In genomic region chr3:29582749-29583148, GRCm38 (mm10) we compare ENCODE assay signal across 24 mouse cellular contexts.
A peak's percentile ranks its signal among the peaks of the same experiment; 100 is the strongest.
DNase-seq lines count a peak whose midpoint lies in the region; ATAC-seq lines count a peak whose summit lies in the region.
"Had no signal": no experiment of that assay in that cellular context is flagged by ENCODE, and none has a peak within 500 bp of the region (broad histone marks: within the 10 kb centered on the region; RNA-seq: fewer than 3 reads in every experiment).

No protein-coding gene starts in this region.

- no peaks in the 10 kb centered on the region for H3K36me3 ChIP-seq in hindbrain, embryonic 14.5 days (replicated peaks; ENCODE audit: control insufficient read depth, insufficient read depth)
- H3K36me3 ChIP-seq in hindbrain, embryonic 10.5 days: no peaks in the 10 kb centered on the region
- no peaks in the 10 kb centered on the region for H3K36me3 ChIP-seq in midbrain, embryonic 16.5 days (ENCODE audit: control insufficient read depth, insufficient read depth, low read length)
- no peaks in the 10 kb centered on the region for H3K36me3 ChIP-seq in midbrain, embryonic 13.5 days
- H3K36me3 ChIP-seq: embryonic facial prominence, embryonic 10.5 days; heart, embryonic 15.5 days; intestine, embryonic 15.5 days; lung, embryonic 15.5 days; neural tube, embryonic 15.5 days had no signal

- H3K4me3 ChIP-seq in hindbrain, embryonic 14.5 days (replicated peaks; ENCODE audit: low read length): no peak overlapping the region
- no peak overlapping the region for H3K4me3 ChIP-seq in hindbrain, embryonic 10.5 days
- no peak overlapping the region for H3K4me3 ChIP-seq in midbrain, embryonic 16.5 days (ENCODE audit: low read depth, low read length)
- H3K4me3 ChIP-seq in midbrain, embryonic 13.5 days (replicated peaks): no peak overlapping the region
- H3K4me3 ChIP-seq: embryonic facial prominence, embryonic 10.5 days; heart, adult 2 months; heart, embryonic 15.5 days; intestine, embryonic 15.5 days; lung, embryonic 15.5 days; neural tube, embryonic 15.5 days had no signal

- no peak overlapping the region for H3K9ac ChIP-seq in hindbrain, embryonic 14.5 days
- no peak overlapping the region for H3K9ac ChIP-seq in midbrain, embryonic 16.5 days (ENCODE audit: low read depth, low read length)
- H3K9ac ChIP-seq in midbrain, embryonic 13.5 days (replicated peaks): no peak overlapping the region
- H3K9ac ChIP-seq: heart, embryonic 15.5 days; intestine, embryonic 15.5 days; liver, embryonic 14.5 days; lung, embryonic 15.5 days; neural tube, embryonic 15.5 days had no signal

- 62% methylated on average over 8 of the region's 8 CpGs for WGBS in hindbrain, embryonic 14.5 days
- WGBS in hindbrain, embryonic 10.5 days: 76% methylated on average over 8 of the region's 8 CpGs
- WGBS in midbrain, embryonic 16.5 days: 58% methylated on average over 8 of the region's 8 CpGs
- WGBS in midbrain, embryonic 13.5 days: 67% methylated on average over 8 of the region's 8 CpGs

- H3K4me1 ChIP-seq in hindbrain, embryonic 14.5 days (replicated peaks; ENCODE audit: control insufficient read depth, insufficient read depth, low read length): no peaks in the 10 kb centered on the region
- H3K4me1 ChIP-seq in hindbrain, embryonic 10.5 days (replicated peaks): no peaks in the 10 kb centered on the region
- no peaks in the 10 kb centered on the region for H3K4me1 ChIP-seq in midbrain, embryonic 16.5 days (ENCODE audit: control insufficient read depth, insufficient read depth, low read length)
- H3K4me1 ChIP-seq in midbrain, embryonic 13.5 days (replicated peaks): no peaks in the 10 kb centered on the region
- H3K4me1 ChIP-seq: embryonic facial prominence, embryonic 10.5 days; heart, embryonic 15.5 days; intestine, embryonic 15.5 days; lung, embryonic 15.5 days had no signal

- H3K27ac ChIP-seq in hindbrain, embryonic 14.5 days: no peak overlapping the region
- no peak overlapping the region for H3K27ac ChIP-seq in hindbrain, embryonic 10.5 days
- H3K27ac ChIP-seq in midbrain, embryonic 16.5 days (ENCODE audit: low read length): no peak overlapping the region
- H3K27ac ChIP-seq in midbrain, embryonic 13.5 days: no peak overlapping the region
- H3K27ac ChIP-seq: embryonic facial prominence, embryonic 10.5 days; heart, adult 2 months; heart, embryonic 15.5 days; intestine, embryonic 15.5 days; liver, embryonic 14.5 days; lung, embryonic 15.5 days; neural tube, embryonic 15.5 days had no signal

- ATAC-seq in hindbrain, embryonic 14.5 days (ENCODE audit: low FRiP score): peak; percentile 59; the same call in 1 of the 2 replicates
- 0 out of 2 replicates have a peak, but pooled peaks have one; percentile 73 for ATAC-seq in midbrain, embryonic 16.5 days
- no peak for ATAC-seq in midbrain, embryonic 13.5 days
- ATAC-seq: intestine, embryonic 15.5 days had no signal

- peak; percentile 40 to 56 for DNase-seq in cerebellum, postnatal 14 days
- DNase-seq in cerebellum, adult 8-10 months: no peak
- peak; percentile 32 for DNase-seq in hindbrain, embryonic 14.5 days (ENCODE audit: low spot score)
- no peak for DNase-seq in hindbrain, embryonic 10.5 days (ENCODE audit: low spot score)
- DNase-seq in adrenal gland, postnatal 14 days: no peak
- DNase-seq: adrenal gland, postnatal 25 days; gastrocnemius, postnatal 10 days; heart, adult 2 months; heart, postnatal 4 days; kidney, adult 9 months; kidney, postnatal 25 days; lung, postnatal 4 days; right cerebral cortex, postnatal 25 days; thymus, adult 18-20 months; thymus, postnatal 4 days had no signal

- no peak overlapping the region for H3K4me2 ChIP-seq in hindbrain, embryonic 14.5 days (replicated peaks)
- no peak overlapping the region for H3K4me2 ChIP-seq in midbrain, embryonic 16.5 days (ENCODE audit: low read length)
- no peak overlapping the region for H3K4me2 ChIP-seq in midbrain, embryonic 13.5 days (replicated peaks)
- H3K4me2 ChIP-seq: heart, embryonic 15.5 days; intestine, embryonic 15.5 days; lung, embryonic 15.5 days; neural tube, embryonic 15.5 days had no signal

- H3K9me3 ChIP-seq in hindbrain, embryonic 14.5 days (ENCODE audit: control insufficient read depth, low read length): no peaks in the 10 kb centered on the region
- H3K9me3 ChIP-seq in hindbrain, embryonic 10.5 days: no peaks in the 10 kb centered on the region
- H3K9me3 ChIP-seq in midbrain, embryonic 16.5 days (replicated peaks; ENCODE audit: control insufficient read depth, low read length, poor library complexity, severe bottlenecking): no peaks in the 10 kb centered on the region
- H3K9me3 ChIP-seq in midbrain, embryonic 13.5 days: no peaks in the 10 kb centered on the region
- H3K9me3 ChIP-seq: embryonic facial prominence, embryonic 10.5 days; heart, embryonic 15.5 days; intestine, embryonic 15.5 days; lung, embryonic 15.5 days; neural tube, embryonic 15.5 days had no signal

- no peaks in the 10 kb centered on the region for H3K27me3 ChIP-seq in hindbrain, embryonic 14.5 days (ENCODE audit: control insufficient read depth, insufficient read depth, low read length)
- no peaks in the 10 kb centered on the region for H3K27me3 ChIP-seq in hindbrain, embryonic 10.5 days (ENCODE audit: insufficient read depth, poor library complexity, severe bottlenecking)
- no peaks in the 10 kb centered on the region for H3K27me3 ChIP-seq in midbrain, embryonic 16.5 days (ENCODE audit: control insufficient read depth, insufficient read depth, low read depth, low read length)
- no peaks in the 10 kb centered on the region for H3K27me3 ChIP-seq in midbrain, embryonic 13.5 days
- H3K27me3 ChIP-seq: CH12.LX; heart, embryonic 15.5 days; intestine, embryonic 15.5 days; lung, embryonic 15.5 days; neural tube, embryonic 15.5 days had no signal

Comparison
In these comparisons a context has a peak if more than half of its experiments do, and no peak if none do; other contexts are left out.
1. DNase-seq: peak in cerebellum, postnatal 14 days (2 of 2) and hindbrain, embryonic 14.5 days (single experiment); none in cerebellum, adult 8-10 months (single experiment), hindbrain, embryonic 10.5 days (single experiment) and adrenal gland, postnatal 14 days (single experiment).